Mouse (Mus musculus) forebrain, postnatal 0 days (tissue): ENCODE data around the gene Ap1b1. TPM values are rescaled to one million over a fixed set of nuclear protein-coding genes. Genes with fewer than 3 reads are reported as not detected.
A peak's percentile ranks its signal among the peaks of the same experiment; 100 is the strongest.

Experiments used
- ATAC-seq: fragments of 200-750 bp; cut with Nextera tagmentation; 2 replicates; pipeline ENCODE4 v1.8.0; 2017; ENCODE audit warnings: mild to moderate bottlenecking, moderate library complexity
- DNase-seq: peaks from one replicate; pipeline ENCODE4 v3.0.0-alpha.2; 2015
- H3K27ac ChIP-seq: fragments of 300-500 bp; sonication (generic); 2 replicates; pipeline ENCODE4 v1.5.1; 2014; ENCODE audit warnings: low read depth, mild to moderate bottlenecking, antibody characterized with exemption, low read length, moderate library complexity, mixed read lengths
- H3K27me3 ChIP-seq: fragments of 300-500 bp; sonication (generic); 2 replicates; pipeline ENCODE4 v1.6.1; 2014; ENCODE audit warnings: mild to moderate bottlenecking, low read length, mixed read lengths; ENCODE audit not compliant: insufficient read depth
- H3K36me3 ChIP-seq: fragments of 300-500 bp; sonication (generic); 2 replicates; pipeline ENCODE4 v1.6.1; 2014; ENCODE audit warnings: mild to moderate bottlenecking, moderate library complexity; ENCODE audit not compliant: insufficient read depth
- H3K4me1 ChIP-seq: fragments of 300-500 bp; sonication (generic); 2 replicates; pipeline ENCODE4 v1.6.1; 2014; ENCODE audit warnings: antibody characterized with exemption; ENCODE audit not compliant: insufficient read depth
- H3K4me2 ChIP-seq: fragments of 300-500 bp; sonication (generic); 2 replicates; pipeline ENCODE4 v1.6.1; 2014; ENCODE audit warnings: low read depth, mild to moderate bottlenecking, moderate library complexity
- H3K4me3 ChIP-seq: fragments of 300-500 bp; sonication (generic); 2 replicates; pipeline ENCODE4 v1.5.1; 2014; ENCODE audit warnings: low read depth, low read length, mixed read lengths
- H3K9ac ChIP-seq: fragments of 300-500 bp; sonication (generic); 2 replicates; pipeline ENCODE4 v1.6.1; 2014; ENCODE audit warnings: mild to moderate bottlenecking
- H3K9me3 ChIP-seq: fragments of 300-500 bp; sonication (generic); 2 replicates; pipeline ENCODE4 v1.6.1; 2016; ENCODE audit warnings: low read length
- CTCF ChIP-seq: sonication (generic); IDR thresholded peaks from 2 replicates; pipeline ENCODE4 v1.5.1; 2016; ENCODE audit warnings: antibody characterized with exemption, control low read depth, low read depth
- WGBS: fragments of 180-500 bp; shearing (Covaris S2); extraction: QIAGEN DNeasy Blood & Tissue Kit; methylation state at CpG from one replicate; pipeline ENCODE4 v1.1.7; 2014; 5-methylcytosine and 5-hydroxymethylcytosine counted together
- polyA plus RNA-seq: library from polyadenylated mRNA; unstranded; fragments of >200 nt; fragmentation: Nextera tagmentation; extraction: Ambion mirVana; gene quantifications from 2 replicates; pipeline ENCODE4 v1.2.1, GENCODE M21; 2015
- total RNA-seq: library from RNA; depleted of rRNA; stranded (reverse); fragments of >200 nt; gene quantifications from 2 replicates; pipeline ENCODE4 v1.2.3, GENCODE M21; 2014

Ap1b1 gene
- total and polyA plus RNA-seq, 2 experiments from 2014 or later, result 78.8 to 95.6 TPM

DNA sequence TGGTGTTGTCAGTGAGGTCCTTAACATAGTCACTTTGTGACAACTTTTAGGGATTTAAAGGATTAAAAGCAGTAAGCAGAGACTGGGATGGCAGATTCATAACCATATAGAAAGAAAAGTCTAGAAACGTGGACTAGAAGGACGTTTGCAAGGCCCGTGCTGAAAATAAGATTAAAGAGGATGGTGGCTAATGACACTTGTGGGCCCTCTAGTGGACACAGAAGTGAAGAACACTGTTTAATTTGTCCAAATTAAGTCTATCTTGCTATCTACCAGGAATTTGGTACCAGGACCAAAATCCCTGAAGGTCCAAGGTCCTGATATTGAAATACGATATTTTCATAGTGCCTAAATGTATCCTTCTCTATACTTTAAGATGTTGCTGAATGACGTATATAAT, 2.4 kb upstream of the Ap1b1 start:
- ATAC-seq, result peak; percentile 35; the same call in 1 of the 2 replicates
- peak; percentile 70 for DNase-seq
- TF ChIP-seq CTCF, result peak; percentile 81
- Histone ChIP-seq H3K9me3 (no peaks in the 10 kb centered on the region), H3K27me3 (no peaks in the 10 kb centered on the region), H3K27ac (no peak overlapping the region), H3K36me3 (no peaks in the 10 kb centered on the region), H3K4me1 (peaks cover 9% of the 10 kb centered on the region; the same call in 1 of the 2 replicates), H3K9ac (no peak overlapping the region), H3K4me2 (0 out of 2 replicates have a peak overlapping the region, but pooled peaks have one; percentile 16), H3K4me3 (no peak overlapping the region)
- WGBS, result 3% methylated on average over 5 of the region's 5 CpGs

DNA sequence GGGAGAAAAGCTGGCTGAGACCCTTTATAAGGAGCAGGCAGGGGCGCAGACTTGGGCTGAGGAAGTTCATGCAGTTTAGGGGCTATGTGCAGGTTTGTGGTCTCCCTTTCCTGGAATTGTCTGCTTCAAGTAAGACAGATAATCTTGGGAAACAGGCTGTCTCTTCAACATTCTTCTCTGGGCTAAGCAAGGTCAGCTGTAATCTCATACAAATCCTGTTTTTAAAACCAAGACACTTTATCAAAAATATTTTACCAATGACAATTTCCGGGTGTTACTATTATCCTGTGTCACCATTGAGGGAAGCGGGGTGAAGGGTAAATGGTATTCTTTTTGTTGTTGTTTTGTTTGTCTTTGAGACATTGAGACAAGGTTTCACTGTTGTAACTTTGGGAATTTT, 1.8 kb upstream of the Ap1b1 start:
- TF ChIP-seq CTCF, result no peak
- Histone ChIP-seq H3K4me2 (no peak overlapping the region), H3K4me3 (no peak overlapping the region), H3K36me3 (peaks cover 2% of the 10 kb centered on the region; the same call in 1 of the 2 replicates), H3K4me1 (peaks cover 9% of the 10 kb centered on the region; the same call in 1 of the 2 replicates), H3K27me3 (no peaks in the 10 kb centered on the region), H3K9ac (no peak overlapping the region), H3K9me3 (no peaks in the 10 kb centered on the region), H3K27ac (no peak overlapping the region)
- ATAC-seq (no peak), DNase-seq (no peak)
- WGBS, result 84% methylated on average over 3 of the region's 3 CpGs

DNA sequence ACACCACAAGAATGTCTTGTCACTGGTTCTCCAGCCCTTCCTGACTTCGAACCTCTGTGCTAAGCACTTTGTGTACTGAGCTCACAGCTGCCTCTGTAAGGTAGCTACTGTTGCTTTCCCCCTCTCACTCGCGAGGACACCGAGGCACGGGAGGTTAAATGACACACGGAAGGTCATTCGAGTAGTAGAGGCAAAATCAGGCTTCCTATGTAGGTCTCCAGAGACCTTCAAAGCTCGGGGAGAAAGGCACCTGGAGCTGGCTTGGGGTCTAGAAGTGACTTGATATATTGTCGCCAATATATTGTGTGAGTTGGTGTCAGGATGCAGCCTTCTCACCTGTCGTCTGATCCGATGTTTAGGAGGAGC, 846 bp downstream of the Ap1b1 start:
- TF ChIP-seq CTCF, result no peak
- ATAC-seq, result peak; percentile 32; the same call in 1 of the 2 replicates
- DNase-seq, result no peak
- no peaks in the 10 kb centered on the region for H3K9me3 ChIP-seq
- H3K4me2 ChIP-seq, result peak overlapping the region; percentile 74
- H3K4me3 ChIP-seq, result peak overlapping the region; percentile 71
- peaks cover 9% of the 10 kb centered on the region; the same call in 1 of the 2 replicates for H3K4me1 ChIP-seq
- peaks cover 3% of the 10 kb centered on the region; the same call in 1 of the 2 replicates for H3K36me3 ChIP-seq
- no peak overlapping the region for H3K27ac ChIP-seq
- peak overlapping the region; percentile 70 for H3K9ac ChIP-seq
- WGBS, result 58% methylated on average over 11 of the region's 11 CpGs
- H3K27me3 ChIP-seq, result no peaks in the 10 kb centered on the region

DNA sequence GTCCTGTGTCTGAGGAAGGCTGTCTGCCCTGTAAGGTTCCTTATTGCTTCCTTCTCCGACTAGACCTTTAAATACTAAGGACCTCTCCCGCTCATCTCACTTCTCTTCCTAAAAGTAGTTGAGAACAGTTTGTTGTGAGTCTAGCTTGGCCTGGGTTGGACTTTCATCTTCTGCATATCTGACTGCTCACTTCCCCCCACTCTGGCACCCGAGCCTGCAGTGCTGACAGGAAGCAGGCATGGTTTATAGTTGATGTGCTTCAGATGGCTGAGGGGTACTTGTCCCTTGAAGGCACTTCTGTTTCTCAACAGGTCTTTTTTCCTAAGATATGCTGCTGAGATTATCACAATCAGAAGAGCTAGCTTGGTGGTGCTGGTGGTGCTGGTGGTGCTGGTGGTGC, 2.6 kb downstream of the Ap1b1 start:
- Histone ChIP-seq H3K9me3 (no peaks in the 10 kb centered on the region), H3K27ac (no peak overlapping the region), H3K4me1 (peaks cover 9% of the 10 kb centered on the region; the same call in 1 of the 2 replicates), H3K9ac (no peak overlapping the region), H3K27me3 (no peaks in the 10 kb centered on the region), H3K4me3 (no peak overlapping the region), H3K36me3 (peaks cover 3% of the 10 kb centered on the region; the same call in 1 of the 2 replicates), H3K4me2 (no peak overlapping the region)
- no peak for TF ChIP-seq CTCF
- ATAC-seq (no peak), DNase-seq (no peak)
- WGBS, result 89% methylated on average over 3 of the region's 3 CpGs

DNA sequence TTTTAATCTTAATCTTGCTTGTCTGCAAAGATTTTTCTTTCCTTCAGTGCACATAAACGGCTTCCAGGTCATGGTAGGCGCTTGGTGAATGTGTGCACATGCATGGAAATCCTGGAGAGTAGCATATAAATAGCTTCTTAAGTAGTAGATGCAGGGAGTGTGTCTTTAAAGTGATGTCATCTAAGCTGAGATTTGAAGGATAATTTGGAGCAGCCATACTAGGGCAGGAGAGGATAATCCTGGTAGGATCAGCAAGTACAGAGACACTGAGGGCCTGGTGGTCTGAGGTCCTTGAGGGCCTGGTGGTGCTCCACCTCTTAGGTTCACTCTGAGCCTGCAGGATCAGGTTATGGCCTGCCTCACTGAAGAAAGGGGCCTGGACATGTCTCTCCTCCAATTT, 5.8 kb downstream of the Ap1b1 start:
- peaks cover 3% of the 10 kb centered on the region; the same call in 1 of the 2 replicates for H3K36me3 ChIP-seq
- no peak for DNase-seq
- no peaks in the 10 kb centered on the region for H3K9me3 ChIP-seq

DNA sequence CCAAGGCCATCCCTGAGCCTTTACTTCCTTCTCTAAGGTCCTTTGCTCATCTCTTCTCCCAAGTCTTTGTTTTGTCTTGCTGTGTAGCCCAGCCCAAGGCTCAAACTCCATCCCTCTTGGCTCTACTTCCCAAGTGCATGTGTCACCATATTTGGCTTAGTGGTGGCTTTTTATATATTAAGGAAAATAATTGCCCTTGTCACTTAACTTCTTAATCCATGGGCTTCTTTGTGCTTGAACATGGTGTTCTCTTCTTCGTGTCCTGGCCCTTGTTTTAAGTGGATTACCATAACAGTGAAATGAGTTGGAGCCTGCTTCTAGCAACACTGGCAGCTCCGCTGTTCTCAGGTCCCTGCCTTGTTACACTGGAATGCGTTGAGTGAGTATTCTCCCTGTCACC, 9.1 kb downstream of the Ap1b1 start:
- Histone ChIP-seq H3K9me3 (no peaks in the 10 kb centered on the region), H3K4me3 (no peak overlapping the region), H3K4me2 (no peak overlapping the region), H3K9ac (no peak overlapping the region), H3K27ac (no peak overlapping the region), H3K36me3 (peaks cover 3% of the 10 kb centered on the region; the same call in 1 of the 2 replicates), H3K27me3 (no peaks in the 10 kb centered on the region), H3K4me1 (no peaks in the 10 kb centered on the region)
- no peak for TF ChIP-seq CTCF
- DNase-seq (no peak), ATAC-seq (no peak)
- 87% methylated on average over 3 of the region's 3 CpGs for WGBS

More for the DNA sequence above, 5.8 kb downstream of the Ap1b1 start:
- Histone ChIP-seq H3K9ac (no peak overlapping the region), H3K27me3 (no peaks in the 10 kb centered on the region), H3K4me3 (no peak overlapping the region), H3K4me2 (no peak overlapping the region), H3K4me1 (peaks cover 6% of the 10 kb centered on the region; the same call in 1 of the 2 replicates), H3K27ac (no peak overlapping the region)
- 87% methylated on average over 2 of the region's 2 CpGs for WGBS
- no peak for ATAC-seq
- TF ChIP-seq CTCF, result no peak

DNA sequence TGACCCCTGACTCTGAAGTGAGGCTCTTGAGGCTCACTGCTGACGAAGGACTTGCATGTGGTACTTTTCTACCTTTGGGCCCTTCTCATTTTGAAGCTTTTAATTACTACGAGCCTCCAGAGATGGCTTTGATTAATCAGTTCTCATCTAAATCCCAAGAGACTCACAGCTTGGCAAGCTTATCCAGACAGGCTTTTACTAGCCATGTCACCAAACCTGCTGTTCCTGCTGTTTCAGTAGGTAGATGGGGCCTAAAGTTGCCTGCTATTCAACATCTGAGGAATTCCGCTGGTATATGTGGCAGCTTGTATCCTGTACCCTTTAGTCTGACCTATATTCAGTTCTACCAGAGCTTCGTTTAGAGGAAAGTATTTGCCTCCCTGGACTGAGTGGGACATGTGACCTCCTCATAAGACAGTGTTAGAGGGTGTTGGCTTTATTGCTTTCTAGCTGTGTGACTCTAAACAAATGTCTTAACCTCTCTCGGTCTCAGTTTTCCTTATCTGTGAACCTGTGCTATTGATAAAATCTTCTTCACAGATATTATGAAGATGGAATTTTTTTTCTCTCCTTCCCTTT, 10.1 kb downstream of the Ap1b1 start:
- Histone ChIP-seq H3K27ac (no peak overlapping the region), H3K4me2 (no peak overlapping the region), H3K4me3 (no peak overlapping the region), H3K9ac (no peak overlapping the region), H3K9me3 (no peaks in the 10 kb centered on the region), H3K36me3 (peaks cover 3% of the 10 kb centered on the region; the same call in 1 of the 2 replicates), H3K27me3 (no peaks in the 10 kb centered on the region), H3K4me1 (no peaks in the 10 kb centered on the region)
- no peak for ATAC-seq
- TF ChIP-seq CTCF, result no peak
- no peak for DNase-seq
- 90% methylated on average over 5 of the region's 5 CpGs for WGBS
